Mouse (Mus musculus) intestine, postnatal 0 days (tissue): ENCODE results near the gene Sema6b. TPM values are rescaled to one million over a fixed set of nuclear protein-coding genes. Genes with fewer than 3 reads are reported as not detected.

ENCODE experiments used
- ATAC-seq: fragments of 200-750 bp; cut with Nextera tagmentation; 2 replicates; pipeline ENCODE4 v1.8.0; 2017; ENCODE audit warnings: mild to moderate bottlenecking, moderate TSS enrichment, moderate library complexity
- H3K27ac ChIP-seq: fragments of 300-500 bp; sonication (generic); 2 replicates; pipeline ENCODE4 v1.5.1; 2014; ENCODE audit warnings: mild to moderate bottlenecking, low read depth, low read length, moderate library complexity
- H3K27me3 ChIP-seq: fragments of 300-500 bp; sonication (generic); replicated peaks from 2 replicates; pipeline ENCODE4 v1.6.1; 2014; ENCODE audit warnings: low read length, mixed read lengths; ENCODE audit not compliant: control insufficient read depth, insufficient read depth
- H3K36me3 ChIP-seq: fragments of 300-500 bp; sonication (generic); 2 replicates; pipeline ENCODE4 v1.6.1; 2014; ENCODE audit warnings: mild to moderate bottlenecking, moderate library complexity; ENCODE audit not compliant: control insufficient read depth, insufficient read depth
- H3K4me1 ChIP-seq: fragments of 300-500 bp; sonication (generic); replicated peaks from 2 replicates; pipeline ENCODE4 v1.6.1; 2014; ENCODE audit warnings: antibody characterized with exemption, low read length, mixed read lengths; ENCODE audit not compliant: control insufficient read depth, insufficient read depth
- H3K4me2 ChIP-seq: fragments of 300-500 bp; sonication (generic); replicated peaks from 2 replicates; pipeline ENCODE4 v1.6.1; 2014; ENCODE audit warnings: low read depth, mild to moderate bottlenecking, moderate library complexity
- H3K4me3 ChIP-seq: fragments of 300-500 bp; sonication (generic); 2 replicates; pipeline ENCODE4 v1.5.1; 2014; ENCODE audit warnings: low read depth, low read length
- H3K9ac ChIP-seq: fragments of 300-500 bp; sonication (generic); 2 replicates; pipeline ENCODE4 v1.6.1; 2014; ENCODE audit warnings: mild to moderate bottlenecking, low read depth, low read length
- H3K9me3 ChIP-seq: fragments of 300-500 bp; sonication (generic); 2 replicates; pipeline ENCODE4 v1.6.1; 2016; ENCODE audit warnings: mixed run types; ENCODE audit not compliant: control insufficient read depth
- CTCF ChIP-seq: sonication (generic); IDR thresholded peaks from 2 replicates; pipeline ENCODE4 v1.5.1; 2016; ENCODE audit warnings: low read depth, mild to moderate bottlenecking, control low read depth, antibody characterized with exemption, moderate library complexity
- WGBS: fragments of 180-500 bp; shearing (Covaris S2); extraction: QIAGEN DNeasy Blood & Tissue Kit; methylation state at CpG from one replicate; pipeline ENCODE4 v1.1.7; 2014; 5-methylcytosine and 5-hydroxymethylcytosine counted together
- microRNA-seq: library from miRNA; unstranded; fragments of <30 nt; microRNA quantifications from one replicate; pipeline ENCODE4, GENCODE M21; 2016
- polyA plus RNA-seq: library from polyadenylated mRNA; unstranded; fragments of >200 nt; fragmentation: Nextera tagmentation; extraction: Ambion mirVana; gene quantifications from 2 replicates; pipeline ENCODE4 v1.2.1, GENCODE M21; 2015

Gene Sema6b
- polyA plus RNA-seq, 1 experiment from 2014 or later: 1.1 TPM

DNA sequence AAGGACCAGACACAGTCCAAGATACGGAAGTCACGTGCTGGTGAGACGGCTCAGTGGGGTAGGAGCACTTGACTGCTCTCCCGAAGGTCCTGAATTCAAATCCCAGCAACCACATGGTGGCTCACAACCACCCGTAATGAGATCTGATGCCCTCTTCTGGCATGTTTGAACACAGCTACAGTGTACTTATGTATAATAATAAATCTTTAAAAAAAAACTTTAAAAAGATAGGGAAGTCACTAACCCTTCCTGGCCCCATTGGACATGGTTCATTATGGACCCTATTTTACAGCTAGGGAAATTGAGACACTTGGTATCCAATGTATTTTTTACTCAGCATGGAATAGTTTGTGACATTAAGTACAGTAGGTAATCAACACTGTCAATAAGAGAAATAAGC is 62.6 kb downstream of the Sema6b start:
- Histone ChIP-seq H3K9me3 (no peaks in the 10 kb centered on the region), H3K4me3 (no peak overlapping the region), H3K9ac (no peak overlapping the region), H3K36me3 (peaks cover 5% of the 10 kb centered on the region), H3K27me3 (no peaks in the 10 kb centered on the region), H3K4me2 (no peak overlapping the region), H3K27ac (no peak overlapping the region), H3K4me1 (0 out of 2 replicates have a peak, but pooled peaks cover 3% of the 10 kb centered on the region)
- 87% methylated on average over 5 of the region's 5 CpGs for WGBS
- no peak for TF ChIP-seq CTCF
- ATAC-seq: no peak

DNA sequence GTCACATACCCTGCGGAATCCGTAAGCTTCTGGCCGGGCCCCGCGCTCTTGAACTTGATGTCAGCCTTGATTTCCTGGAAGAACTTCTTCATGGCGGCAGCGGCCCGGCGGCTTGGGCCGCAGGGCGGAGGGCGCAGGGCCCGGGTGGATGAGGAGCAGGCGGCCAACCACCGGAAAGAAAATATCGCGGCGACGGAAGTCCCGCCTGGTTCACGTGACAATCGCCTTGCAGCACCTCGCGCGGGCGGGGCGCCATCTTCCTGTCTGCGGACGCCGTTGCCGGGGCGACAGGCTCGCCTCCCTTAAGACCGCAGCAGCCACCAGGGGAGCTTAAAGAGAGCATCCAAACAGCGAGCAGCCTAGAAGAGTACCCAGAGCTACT is 65.3 kb downstream of the Sema6b start, which contains the start of gene Ubxn6:
Ubxn6 (minus strand) TSS at position 202 of the 382 bp plus-strand sequence.
- peak within 1 kb of the TSS; percentile 81 for H3K4me2 ChIP-seq
- peak within 1 kb of the TSS; percentile 75 for H3K4me3 ChIP-seq
- under 1% methylated on average over 35 of the region's 35 CpGs for WGBS
- H3K4me1 ChIP-seq: 0 out of 2 replicates have a peak, but pooled peaks cover 3% of the 10 kb centered on the region
- peaks cover 31% of the 10 kb centered on the region for H3K36me3 ChIP-seq
- H3K27ac ChIP-seq: peak within 1 kb of the TSS; percentile 99
- peak within 1 kb of the TSS; percentile 85 for H3K9ac ChIP-seq
- no peaks in the 10 kb centered on the region for H3K27me3 ChIP-seq
- no peaks in the 10 kb centered on the region for H3K9me3 ChIP-seq
- peak; percentile 67 for TF ChIP-seq CTCF
- peak; percentile 53 for ATAC-seq

DNA sequence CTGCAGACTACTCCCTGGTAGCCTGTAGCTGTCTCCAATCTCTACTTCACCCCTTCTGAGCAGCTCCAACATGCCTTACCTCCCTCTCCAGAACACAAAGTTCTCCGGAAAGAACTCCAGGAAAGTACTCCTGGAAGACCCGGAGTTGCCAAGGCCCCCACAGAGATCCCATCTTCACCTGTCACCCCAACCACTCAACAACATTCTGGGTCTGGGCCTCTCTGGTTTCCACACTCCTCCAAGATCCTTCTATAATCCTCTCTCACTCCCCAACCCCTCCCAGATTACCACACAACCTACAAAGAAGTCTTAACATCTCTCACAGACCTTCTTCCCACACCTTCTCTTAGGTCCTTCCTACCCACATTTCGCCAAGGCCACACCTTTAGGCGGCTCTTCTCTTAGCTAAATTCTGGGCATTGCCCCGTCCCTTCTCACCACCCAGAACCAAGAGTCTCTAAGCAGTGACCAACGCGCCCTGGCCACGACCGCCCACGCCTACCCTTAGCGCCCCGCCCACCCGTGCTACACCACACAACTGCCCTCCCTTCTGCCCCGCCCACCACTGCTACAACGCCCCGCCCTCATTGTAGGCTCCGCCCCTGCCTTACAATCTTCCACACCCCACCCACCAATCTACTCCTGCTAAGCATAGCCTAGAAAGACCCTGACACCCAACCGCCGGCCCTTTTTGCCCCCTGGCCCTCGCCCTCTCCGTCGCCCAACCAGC is 65.9 kb downstream of the Sema6b start:
- H3K4me3 ChIP-seq: peak overlapping the region; percentile 75

More for the DNA sequence above, 65.9 kb downstream of the Sema6b start:
- Histone ChIP-seq H3K36me3 (peaks cover 36% of the 10 kb centered on the region), H3K27me3 (no peaks in the 10 kb centered on the region), H3K9me3 (no peaks in the 10 kb centered on the region), H3K4me1 (0 out of 2 replicates have a peak, but pooled peaks cover 3% of the 10 kb centered on the region), H3K4me2 (peak overlapping the region; percentile 81), H3K9ac (peak overlapping the region; percentile 85), H3K27ac (peak overlapping the region; percentile 99)
- 8% methylated on average over 22 of the region's 22 CpGs for WGBS
- peak; percentile 48 for ATAC-seq
- TF ChIP-seq CTCF: no peak

Small RNA genes within 50 kb of the gene (microRNA-seq; reads per million reads assigned to microRNA genes)
- not detected for gene Gm44397

Other genes with a start within 250 kb of the Sema6b start
- gene Zfp959, start 248.2 kb downstream of the Sema6b start, polyA plus RNA-seq: 4.8 and 5.0 TPM in 2 replicates
- gene Zfp119b, start 190.8 kb downstream of the Sema6b start, polyA plus RNA-seq: 3.4 and 3.7 TPM in 2 replicates
- 1.5 and 1.6 TPM in 2 replicates for gene Ebi3, start 187.7 kb downstream of the Sema6b start, polyA plus RNA-seq
- gene Yju2, start 181.2 kb downstream of the Sema6b start, polyA plus RNA-seq: 10.2 and 10.9 TPM in 2 replicates
- 2.7 and 2.9 TPM in 2 replicates for gene Shd, start 169.9 kb downstream of the Sema6b start, polyA plus RNA-seq
- gene Fsd1, start 153.8 kb downstream of the Sema6b start, polyA plus RNA-seq: 3.6 and 4.2 TPM in 2 replicates
- gene Stap2, start 134.8 kb downstream of the Sema6b start, polyA plus RNA-seq: 82.8 and 84.5 TPM in 2 replicates
- 41.4 and 43.0 TPM in 2 replicates for gene Mpnd, start 134.6 kb downstream of the Sema6b start, polyA plus RNA-seq
- 92.3 and 97.0 TPM in 2 replicates for gene Sh3gl1, start 103.7 kb downstream of the Sema6b start, polyA plus RNA-seq
- gene Chaf1a, start 99.9 kb downstream of the Sema6b start, polyA plus RNA-seq: 4.8 and 5.2 TPM in 2 replicates
- 42.5 and 47.7 TPM in 2 replicates for gene Ubxn6, start 65.3 kb downstream of the Sema6b start, polyA plus RNA-seq
- gene Hdgfl2, start 60.7 kb downstream of the Sema6b start, polyA plus RNA-seq: 25.9 and 33.6 TPM in 2 replicates
- 0.30 and 0.31 TPM in 2 replicates for gene Plin4, start 30.5 kb downstream of the Sema6b start, polyA plus RNA-seq
- 0.10 TPM in 1 of 2 replicates, not detected in the other for gene Plin5, start 22.7 kb downstream of the Sema6b start, polyA plus RNA-seq
- gene Lrg1, start 18.3 kb downstream of the Sema6b start, polyA plus RNA-seq: 3.6 and 3.9 TPM in 2 replicates
- gene Tnfaip8l1, start 22.1 kb upstream of the Sema6b start, polyA plus RNA-seq: 4.6 and 5.1 TPM in 2 replicates
- gene Mydgf, start 43.6 kb upstream of the Sema6b start, polyA plus RNA-seq: 83.5 and 90.5 TPM in 2 replicates
- 10.6 and 12.0 TPM in 2 replicates for gene Dpp9, start 78.6 kb upstream of the Sema6b start, polyA plus RNA-seq
- 7.0 and 8.0 TPM in 2 replicates for gene Fem1a, start 116.5 kb upstream of the Sema6b start, polyA plus RNA-seq
- 15.8 and 16.0 TPM in 2 replicates for gene Ticam1, start 136.4 kb upstream of the Sema6b start, polyA plus RNA-seq
- 521 and 545 TPM in 2 replicates for gene Plin3, start 152.5 kb upstream of the Sema6b start, polyA plus RNA-seq
- not detected in 2 replicates for gene Arrdc5, start 159.9 kb upstream of the Sema6b start, polyA plus RNA-seq
- 22.5 and 23.5 TPM in 2 replicates for gene Uhrf1, start 163.0 kb upstream of the Sema6b start, polyA plus RNA-seq
- 8.1 TPM in 2 replicates for gene Kdm4b, start 185.7 kb upstream of the Sema6b start, polyA plus RNA-seq